Mouse (Mus musculus) hindbrain, postnatal 0 days (tissue): Measurements from ENCODE around the gene Aamdc. TPM values are rescaled to one million over a fixed set of nuclear protein-coding genes. Genes with fewer than 3 reads are reported as not detected.

Experiments
- ATAC-seq: fragments of 200-750 bp; cut with Nextera tagmentation; 2 replicates; pipeline ENCODE4 v1.8.0; 2017; ENCODE audit warnings: mild to moderate bottlenecking, moderate TSS enrichment, moderate library complexity
- DNase-seq: peaks from one replicate; pipeline ENCODE4 v3.0.0-alpha.2; 2015; ENCODE audit warnings: low spot score
- H3K27ac ChIP-seq: fragments of 300-500 bp; sonication (generic); 2 replicates; pipeline ENCODE4 v1.5.1; 2014; ENCODE audit warnings: mild to moderate bottlenecking
- H3K27me3 ChIP-seq: fragments of 300-500 bp; sonication (generic); 2 replicates; pipeline ENCODE4 v1.6.1; 2014; ENCODE audit warnings: low read length, mixed read lengths; ENCODE audit not compliant: insufficient read depth
- H3K36me3 ChIP-seq: fragments of 300-500 bp; sonication (generic); 2 replicates; pipeline ENCODE4 v1.6.1; 2014; ENCODE audit warnings: low read length, mixed read lengths; ENCODE audit not compliant: insufficient read depth
- H3K4me1 ChIP-seq: fragments of 300-500 bp; sonication (generic); 2 replicates; pipeline ENCODE4 v1.6.1; 2014; ENCODE audit warnings: antibody characterized with exemption, low read length, mixed read lengths; ENCODE audit not compliant: insufficient read depth
- H3K4me2 ChIP-seq: fragments of 300-500 bp; sonication (generic); 2 replicates; pipeline ENCODE4 v1.6.1; 2014; ENCODE audit warnings: low read depth, mild to moderate bottlenecking, low read length, moderate library complexity, mixed read lengths
- H3K4me3 ChIP-seq: fragments of 300-500 bp; sonication (generic); 2 replicates; pipeline ENCODE4 v1.5.1; 2014; ENCODE audit warnings: low read length
- H3K9ac ChIP-seq: fragments of 300-500 bp; sonication (generic); replicated peaks from 2 replicates; pipeline ENCODE4 v1.6.1; 2014; ENCODE audit warnings: mild to moderate bottlenecking, low read length, moderate library complexity, mixed read lengths
- H3K9me3 ChIP-seq: fragments of 300-500 bp; sonication (generic); 2 replicates; pipeline ENCODE4 v1.6.1; 2016; ENCODE audit warnings: low read length, mixed read lengths
- CTCF ChIP-seq: IDR thresholded peaks from 2 replicates; pipeline ENCODE4 v1.5.1; 2016; ENCODE audit warnings: antibody characterized with exemption, control low read depth, low read depth
- WGBS: fragments of 180-500 bp; shearing (Covaris S2); extraction: QIAGEN DNeasy Blood & Tissue Kit; methylation state at CpG from one replicate; pipeline ENCODE4 v1.1.7; 2014; 5-methylcytosine and 5-hydroxymethylcytosine counted together
- polyA plus RNA-seq: library from polyadenylated mRNA; unstranded; fragments of >200 nt; fragmentation: Nextera tagmentation; extraction: Ambion mirVana; gene quantifications from 2 replicates; pipeline ENCODE4 v1.2.1, GENCODE M21; 2015
- total RNA-seq: library from RNA; depleted of rRNA; stranded (reverse); fragments of >200 nt; gene quantifications from 2 replicates; pipeline ENCODE4 v1.2.3, GENCODE M21; 2014

The Aamdc gene
- total and polyA plus RNA-seq, 2 experiments from 2014 or later, result 9.4 to 67.2 TPM

GRCm38 (mm10) chr7:97591336-97591735, 12.0 kb upstream of the Aamdc start:
- H3K4me2 ChIP-seq, result no peak overlapping the region
- no peak overlapping the region for H3K9ac ChIP-seq
- WGBS, result 80% methylated on average over 6 of the region's 6 CpGs
- H3K27ac ChIP-seq, result no peak overlapping the region
- DNase-seq, result no peak
- no peak overlapping the region for H3K4me3 ChIP-seq
- H3K27me3 ChIP-seq, result no peaks in the 10 kb centered on the region
- H3K4me1 ChIP-seq, result no peaks in the 10 kb centered on the region; the same call in 1 of the 2 replicates
- no peak for TF ChIP-seq CTCF
- ATAC-seq, result no peak
- no peaks in the 10 kb centered on the region for H3K9me3 ChIP-seq
- no peaks in the 10 kb centered on the region for H3K36me3 ChIP-seq

DNA sequence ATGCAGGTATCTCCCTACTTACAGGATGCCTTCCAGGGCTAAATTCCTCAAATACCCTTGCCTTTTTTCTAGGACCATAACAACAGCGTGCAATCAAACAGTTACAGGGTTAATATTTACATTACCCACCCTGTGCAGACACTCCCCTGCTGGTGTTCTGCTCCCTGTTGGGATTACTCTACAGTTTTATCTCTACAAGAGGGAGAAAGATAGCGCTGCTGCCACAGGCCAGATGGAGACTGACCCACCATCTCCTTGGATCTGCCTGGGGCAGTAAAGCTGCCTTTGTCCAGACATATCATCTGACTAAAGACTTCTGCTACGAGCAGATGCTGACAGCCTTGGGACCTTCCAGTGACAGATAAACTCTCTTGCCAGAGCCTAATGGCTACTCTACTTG, 11.2 kb upstream of the Aamdc start:
- no peak overlapping the region for H3K9ac ChIP-seq
- no peak for DNase-seq
- no peaks in the 10 kb centered on the region for H3K36me3 ChIP-seq
- TF ChIP-seq CTCF, result no peak
- H3K4me1 ChIP-seq, result no peaks in the 10 kb centered on the region; the same call in 1 of the 2 replicates
- H3K27me3 ChIP-seq, result no peaks in the 10 kb centered on the region
- H3K9me3 ChIP-seq, result no peaks in the 10 kb centered on the region
- no peak; the same call in 1 of the 2 replicates for ATAC-seq
- no peak overlapping the region for H3K4me3 ChIP-seq
- H3K4me2 ChIP-seq, result no peak overlapping the region
- H3K27ac ChIP-seq, result no peak overlapping the region
- 45% methylated on average over 3 of the region's 3 CpGs for WGBS

DNA sequence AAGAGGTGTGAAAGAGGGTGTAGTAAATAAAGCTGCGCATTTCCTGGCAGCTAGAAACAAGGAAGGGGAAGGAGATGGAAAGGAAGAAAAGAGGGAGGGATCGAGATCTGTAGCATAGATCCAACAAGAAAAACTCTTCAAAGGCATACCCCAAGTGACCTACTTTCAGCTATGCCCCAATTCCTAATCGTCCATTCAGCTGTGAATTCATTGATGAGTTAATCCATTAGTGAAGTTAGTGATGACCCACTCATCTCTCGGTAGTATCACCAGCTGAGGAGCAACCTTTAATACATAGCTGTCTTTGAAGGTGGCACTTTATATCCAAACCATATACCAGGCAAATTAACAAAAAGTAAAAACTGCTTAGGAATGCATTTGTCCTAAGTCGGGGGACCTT, 9.2 kb upstream of the Aamdc start:
- Histone ChIP-seq H3K36me3 (no peaks in the 10 kb centered on the region), H3K27ac (no peak overlapping the region), H3K4me3 (no peak overlapping the region), H3K27me3 (no peaks in the 10 kb centered on the region), H3K9ac (no peak overlapping the region), H3K9me3 (no peaks in the 10 kb centered on the region), H3K4me2 (no peak overlapping the region), H3K4me1 (no peaks in the 10 kb centered on the region; the same call in 1 of the 2 replicates)
- DNase-seq, result no peak
- ATAC-seq, result no peak
- TF ChIP-seq CTCF, result no peak
- WGBS, result 69% methylated on average over 5 of the region's 5 CpGs

- TF ChIP-seq CTCF, result peak; percentile 53
- H3K9ac ChIP-seq, result peak overlapping the region; percentile 100
- no peaks in the 10 kb centered on the region for H3K4me1 ChIP-seq
- H3K27me3 ChIP-seq, result no peaks in the 10 kb centered on the region
- H3K4me3 ChIP-seq, result peak overlapping the region; percentile 91
- no peaks in the 10 kb centered on the region for H3K9me3 ChIP-seq
- no peaks in the 10 kb centered on the region for H3K36me3 ChIP-seq
- peak overlapping the region; percentile 77 for H3K4me2 ChIP-seq
- H3K27ac ChIP-seq, result peak overlapping the region; percentile 99
- under 1% methylated on average over 11 of the region's 11 CpGs for WGBS
- DNase-seq, result peak; percentile 89
- ATAC-seq, result peak; percentile 58
Observed at GRCm38 (mm10) chr7:97580843-97581214, 1.5 kb upstream of the Aamdc start.

- under 1% methylated on average over 57 of the region's 65 CpGs for WGBS
- H3K36me3 ChIP-seq, result no peaks in the 10 kb centered on the region
- H3K4me2 ChIP-seq, result peak overlapping the region; percentile 77
Observed at GRCm38 (mm10) chr7:97579976-97580842, 912 bp upstream of the Aamdc start.

GRCm38 (mm10) chr7:97578361-97579066, 783 bp downstream of the Aamdc start:
- no peak for TF ChIP-seq CTCF
- Histone ChIP-seq H3K4me1 (no peaks in the 10 kb centered on the region), H3K36me3 (no peaks in the 10 kb centered on the region), H3K4me3 (peak overlapping the region; percentile 91), H3K9ac (peak overlapping the region; percentile 100), H3K9me3 (no peaks in the 10 kb centered on the region), H3K4me2 (peak overlapping the region; percentile 77), H3K27ac (peak overlapping the region; percentile 99), H3K27me3 (no peaks in the 10 kb centered on the region)
- peak; percentile 56 for DNase-seq
- 30% methylated on average over 8 of the region's 8 CpGs for WGBS
- ATAC-seq, result no peak

More at GRCm38 (mm10) chr7:97579976-97580842, 912 bp upstream of the Aamdc start:
- peak overlapping the region; percentile 91 for H3K4me3 ChIP-seq
- H3K9ac ChIP-seq, result peak overlapping the region; percentile 100
- H3K4me1 ChIP-seq, result no peaks in the 10 kb centered on the region
- peak overlapping the region; percentile 99 for H3K27ac ChIP-seq
- H3K9me3 ChIP-seq, result no peaks in the 10 kb centered on the region
- ATAC-seq (peak; percentile 17), DNase-seq (peak; percentile 54)
- TF ChIP-seq CTCF, result no peak
- no peaks in the 10 kb centered on the region for H3K27me3 ChIP-seq
